Mouse (Mus musculus) 3T3-L1 (cell line): Measurements from ENCODE around the gene Rngtt.
"Not testable (repeated sequence)": the region's sequence is repeated elsewhere in the genome, so short reads cannot be mapped to it uniquely, and the experiment has no call there.

ENCODE experiments used
- DNase-seq: peaks from one replicate; pipeline ENCODE4 v3.0.0-alpha.2; 2015; ENCODE audit warnings: low read depth, low spot score

The Rngtt gene

DNA sequence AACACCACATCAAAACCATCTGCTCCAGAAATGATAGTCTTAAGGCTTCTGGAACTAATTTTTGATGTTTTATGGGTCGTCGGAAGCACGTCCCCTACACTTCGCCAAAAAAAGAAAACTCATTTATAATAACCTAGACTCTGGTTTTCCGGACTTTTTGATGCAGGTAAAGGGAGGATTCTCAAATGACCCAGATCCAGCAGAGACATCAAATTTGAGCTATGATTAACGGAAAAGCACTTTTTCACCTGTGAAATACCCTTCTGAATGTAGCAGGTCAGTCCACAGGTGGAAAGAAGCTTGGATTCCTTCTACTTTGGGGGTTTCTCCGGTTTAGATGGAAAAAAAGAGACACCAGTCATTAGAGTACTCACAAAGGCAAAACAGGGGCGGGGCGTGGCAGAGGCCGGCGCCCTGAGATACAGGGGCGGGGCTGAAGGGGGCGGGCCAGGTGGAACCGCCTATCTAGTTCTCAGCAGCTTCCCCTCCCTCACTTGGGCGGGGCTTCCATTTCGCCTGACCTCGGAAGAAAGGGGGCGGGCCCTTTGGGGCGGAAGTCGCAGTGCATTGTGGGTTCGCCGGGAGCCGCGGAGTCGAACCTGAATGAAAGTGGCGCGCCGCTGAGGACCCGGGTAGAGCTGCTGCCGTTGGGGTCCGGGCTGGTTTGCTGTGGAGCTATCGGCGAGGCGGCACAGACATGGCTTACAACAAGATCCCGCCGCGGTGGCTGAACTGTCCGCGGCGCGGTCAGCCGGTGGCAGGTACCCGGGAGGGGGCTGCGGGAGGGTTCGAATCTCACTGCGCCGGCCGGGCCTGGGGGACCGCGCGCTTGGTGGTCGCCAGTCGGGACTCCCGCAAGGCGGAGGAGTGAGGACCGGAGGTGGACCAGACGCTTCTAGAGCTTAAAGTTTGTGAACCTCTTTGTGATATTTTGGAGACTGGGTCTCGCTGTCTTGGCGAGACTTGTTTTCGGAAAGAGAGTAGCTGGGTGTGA, at the start of gene Rngtt:
Gene Rngtt (plus strand): TSS at position 548 of the 994 bp plus-strand sequence.
- DNase-seq: peak; percentile 98

DNA sequence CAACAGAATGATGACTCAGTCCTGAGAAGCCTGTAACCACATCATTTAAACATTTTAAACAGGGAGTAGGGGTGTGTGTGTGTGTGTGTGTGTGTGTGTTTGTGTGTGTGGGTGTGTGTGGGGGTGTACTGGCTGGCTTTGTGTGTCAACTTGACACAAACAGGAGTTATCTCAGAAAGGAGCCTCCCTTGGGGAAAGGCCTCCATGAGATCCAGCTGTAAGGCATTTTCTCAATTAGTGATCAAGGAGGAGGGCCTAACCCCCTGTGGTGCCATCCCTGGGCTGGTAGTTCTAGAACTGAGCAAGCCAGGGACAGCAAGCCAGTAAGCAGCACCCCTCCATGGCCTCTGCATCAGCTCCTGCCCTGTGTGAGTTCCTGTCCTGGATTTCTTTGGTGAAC, 49.8 kb upstream of the Rngtt start:
- DNase-seq: peak; percentile 59

DNA sequence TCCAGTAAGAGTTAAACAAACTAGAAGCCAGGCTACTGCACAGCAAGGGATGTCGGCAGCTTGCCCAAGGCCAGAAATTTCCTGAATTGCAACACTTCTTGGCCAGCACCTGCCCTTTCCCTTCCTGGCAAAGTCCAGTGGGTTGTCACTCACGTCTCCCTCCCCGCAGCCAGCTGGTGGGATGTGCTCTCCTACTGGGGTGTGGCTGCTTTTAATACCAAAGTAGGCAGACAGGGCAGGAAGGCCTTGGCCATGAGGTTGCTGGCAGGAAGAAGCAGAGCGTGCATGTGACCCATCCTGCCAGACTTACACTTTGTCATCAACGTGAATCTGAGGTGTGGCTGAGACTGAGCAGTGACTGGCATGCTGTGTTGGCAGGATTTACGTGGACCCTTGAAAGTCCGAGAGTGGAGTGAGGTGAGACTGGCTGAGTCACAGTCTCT, 48.8 kb upstream of the Rngtt start:
- peak; percentile 99 for DNase-seq

DNA sequence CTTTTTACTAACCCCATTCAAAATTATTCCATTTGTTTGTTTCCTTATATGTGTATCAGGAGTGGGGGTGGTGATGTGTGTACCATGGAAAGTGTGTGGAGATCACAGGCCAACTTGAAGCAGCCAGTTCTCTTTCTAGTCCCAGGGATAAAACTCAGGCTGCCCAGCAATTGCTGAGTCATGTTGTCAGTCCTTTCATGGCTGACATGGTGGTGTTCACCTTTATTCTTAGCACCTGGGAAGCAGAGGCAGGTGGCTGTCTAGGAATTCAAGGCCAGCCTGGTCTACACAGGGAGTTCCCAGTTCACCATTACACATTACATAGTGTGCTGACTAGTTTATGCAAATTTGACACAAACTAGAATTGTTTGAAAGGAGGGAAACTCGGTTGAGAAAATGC, 47.2 kb upstream of the Rngtt start:
- peak; percentile 12 for DNase-seq

DNA sequence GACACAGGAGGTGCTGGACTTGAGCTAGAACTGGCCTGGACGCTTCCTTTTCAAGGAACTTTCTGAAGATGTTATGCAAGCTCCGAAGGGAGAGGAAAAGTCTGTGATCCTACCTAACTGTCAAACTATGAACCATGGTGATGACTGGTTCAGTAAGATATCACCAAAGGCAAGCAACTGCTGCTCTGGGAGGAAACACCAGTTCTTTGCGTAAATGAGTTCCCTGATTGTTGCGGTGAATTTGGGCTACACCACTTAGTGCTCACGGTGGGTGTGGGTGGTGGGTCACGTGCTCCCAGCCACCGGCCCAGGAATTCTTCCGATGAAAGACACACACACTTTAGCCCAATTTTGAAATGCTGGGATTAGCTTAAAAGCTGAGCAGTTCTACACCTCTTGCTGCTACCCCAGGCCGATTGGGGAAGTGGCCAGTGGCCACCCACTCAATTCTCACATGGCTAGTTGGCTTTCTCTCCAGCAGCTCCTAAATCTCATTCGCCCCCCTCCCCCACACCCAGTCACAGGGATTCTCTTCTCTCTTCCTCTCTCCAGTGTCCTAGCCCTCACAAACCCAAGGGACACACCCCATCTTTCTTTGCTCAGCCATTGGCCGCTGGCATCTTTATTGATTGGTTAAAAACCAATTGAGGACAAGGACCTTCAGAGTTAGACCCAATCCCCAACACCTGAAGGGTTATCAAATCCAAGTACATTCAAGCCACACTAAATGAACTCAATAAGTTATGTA, 45.0 kb upstream of the Rngtt start:
- DNase-seq: no peak

DNA sequence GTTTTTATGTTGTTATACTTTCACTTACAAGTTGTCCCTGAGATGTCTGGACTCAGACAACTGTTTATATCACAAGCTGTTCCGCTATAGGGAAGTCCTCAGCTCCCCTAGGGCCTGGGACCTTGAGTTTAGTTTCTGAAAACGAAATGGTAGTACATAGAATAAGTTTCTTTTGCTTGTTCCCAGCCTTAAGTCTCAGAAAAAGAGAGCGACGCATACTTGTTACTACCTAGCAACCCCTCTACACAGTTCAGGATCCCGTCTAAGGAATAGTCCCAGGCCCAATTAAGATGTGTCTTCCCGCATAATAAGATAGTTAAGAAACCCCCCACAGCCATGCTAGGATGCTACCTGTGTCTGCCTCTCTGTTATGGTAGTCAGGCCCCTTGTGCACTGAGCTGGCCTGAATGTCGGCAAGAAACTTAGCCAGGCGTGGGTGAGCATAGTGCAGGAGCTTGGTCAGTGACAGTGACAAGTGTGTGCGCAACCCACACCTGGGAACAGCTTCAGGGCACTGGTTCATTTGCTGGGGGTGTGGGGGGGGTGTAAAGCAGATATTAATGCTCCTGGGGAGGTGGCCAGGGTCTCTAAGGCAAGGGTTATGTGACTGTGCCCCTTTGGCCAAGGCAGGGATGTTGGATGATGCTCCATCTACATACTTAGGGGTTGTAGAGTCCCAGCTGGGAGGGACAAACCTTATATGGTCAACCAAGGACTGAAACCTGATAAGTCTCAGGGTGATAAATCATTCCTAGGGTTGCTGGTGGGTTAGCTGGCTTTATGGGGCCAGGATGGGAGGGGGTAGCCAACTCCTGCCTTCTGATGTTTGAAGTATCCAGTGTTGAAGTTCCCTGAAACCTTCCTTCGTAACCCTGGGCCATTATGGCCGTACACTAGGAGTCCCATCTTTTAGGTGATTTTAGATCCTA, 39.5 kb upstream of the Rngtt start:
- DNase-seq: no peak

DNA sequence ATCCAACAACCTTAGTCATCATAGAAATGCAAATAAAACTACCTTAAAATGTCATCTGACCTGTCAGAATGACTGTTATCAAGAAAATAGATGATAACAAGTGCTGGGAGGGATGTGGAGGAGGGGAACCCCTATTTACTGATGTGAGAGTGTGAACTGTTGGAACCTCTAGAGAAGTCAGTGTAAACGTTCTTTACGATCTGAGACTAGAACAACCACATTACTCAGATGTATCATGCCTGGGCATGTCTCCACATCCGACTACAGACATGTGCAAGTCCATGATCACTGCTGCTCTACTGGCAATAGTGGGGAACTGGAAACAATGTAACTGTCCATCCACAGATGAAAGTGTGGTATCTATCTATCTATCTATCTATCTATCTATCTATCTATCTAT, 36.7 kb upstream of the Rngtt start:
- DNase-seq: peak; percentile 19

DNA sequence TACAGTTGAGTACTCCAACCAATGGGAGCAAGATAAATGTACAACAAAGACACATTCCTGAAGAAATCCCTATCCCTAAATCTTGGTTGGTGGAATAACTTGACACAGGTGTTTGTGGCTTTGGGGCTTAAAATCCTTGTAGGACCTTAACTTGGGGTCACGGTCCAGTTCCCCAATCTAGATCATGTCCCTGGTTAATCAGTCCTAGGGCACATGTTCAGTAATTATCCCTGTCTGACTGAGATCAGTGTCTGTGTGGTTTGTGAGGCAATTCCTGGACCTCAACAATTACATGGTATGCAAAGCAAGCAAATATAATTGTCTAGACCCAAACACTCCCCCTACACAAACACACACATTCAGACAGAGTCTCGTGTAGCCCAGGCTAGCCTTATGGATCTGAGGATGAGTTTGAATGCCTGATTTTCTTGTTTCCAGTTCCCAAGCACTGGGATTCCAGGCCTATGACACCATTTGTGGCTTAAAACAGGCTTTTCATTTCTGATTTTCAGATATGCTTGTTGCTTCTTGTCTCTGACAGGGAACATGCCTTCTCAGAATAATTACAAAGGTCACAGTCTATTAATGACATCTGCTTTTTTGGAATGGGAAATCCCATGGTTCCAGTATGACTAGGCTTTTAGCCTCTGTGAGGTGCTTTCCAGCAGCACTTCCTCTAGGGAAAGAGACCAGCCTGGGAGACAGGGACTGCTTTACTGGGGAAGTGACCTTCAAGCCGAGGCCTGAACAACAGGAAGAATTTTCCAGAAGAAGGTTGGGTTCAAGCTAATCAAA, 28.0 kb upstream of the Rngtt start:
- peak; percentile 28 for DNase-seq

DNA sequence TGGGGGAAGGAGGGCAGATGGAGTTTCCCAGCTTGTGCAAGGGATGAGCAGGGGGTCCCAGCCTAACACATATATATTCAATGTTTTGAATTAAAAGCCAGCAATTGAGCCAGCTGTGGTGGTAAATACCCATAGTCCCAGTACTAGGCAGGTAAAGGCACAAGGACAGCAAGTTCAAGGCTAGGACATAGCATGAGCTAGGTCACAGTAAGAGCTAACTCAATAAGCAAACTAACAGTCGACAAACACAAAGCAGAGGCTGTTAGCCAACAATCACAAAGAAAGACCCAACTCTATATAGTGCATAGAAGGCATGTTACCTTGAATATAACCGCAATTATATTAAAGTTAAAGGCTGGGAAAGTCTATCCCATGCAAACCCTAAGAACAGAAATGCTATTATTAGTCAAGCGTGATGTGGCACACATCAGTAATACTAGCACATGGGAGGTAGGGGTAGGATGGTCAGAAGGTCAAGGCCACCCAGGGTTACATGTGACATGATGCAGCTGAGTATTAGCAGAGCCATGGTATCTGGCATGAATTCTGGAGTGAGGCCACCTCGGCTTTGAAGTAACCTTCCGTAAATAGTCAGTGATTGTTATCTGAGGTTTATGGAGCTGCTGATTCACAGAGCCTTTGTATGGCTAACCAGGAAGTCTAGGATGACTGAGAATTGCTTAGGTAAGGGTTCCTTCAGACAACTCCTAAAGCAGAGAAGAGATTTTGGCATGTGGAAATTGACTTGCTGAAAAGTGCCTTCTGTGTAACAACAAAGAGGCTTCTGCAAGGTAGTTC, 25.8 kb upstream of the Rngtt start:
- DNase-seq: no peak

DNA sequence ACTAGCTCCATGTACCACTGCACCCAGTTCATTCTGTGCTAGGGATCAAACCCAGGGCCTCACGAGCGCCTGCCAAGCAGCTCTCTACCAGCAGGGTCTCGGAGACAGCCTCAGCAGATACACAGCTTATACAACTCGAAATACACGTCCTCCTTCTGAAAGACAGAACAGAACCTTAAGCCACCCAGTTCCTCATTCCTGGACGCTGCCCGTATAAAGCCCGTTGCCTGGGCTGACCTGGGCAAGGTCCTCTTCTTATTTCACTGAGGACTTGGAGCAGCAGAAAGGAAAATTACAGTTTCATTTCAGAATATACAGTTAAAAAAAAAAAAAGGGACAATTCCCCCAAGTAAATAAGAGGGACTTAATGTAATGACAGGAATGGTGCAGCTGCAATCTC, 24.7 kb upstream of the Rngtt start:
- no peak for DNase-seq

DNA sequence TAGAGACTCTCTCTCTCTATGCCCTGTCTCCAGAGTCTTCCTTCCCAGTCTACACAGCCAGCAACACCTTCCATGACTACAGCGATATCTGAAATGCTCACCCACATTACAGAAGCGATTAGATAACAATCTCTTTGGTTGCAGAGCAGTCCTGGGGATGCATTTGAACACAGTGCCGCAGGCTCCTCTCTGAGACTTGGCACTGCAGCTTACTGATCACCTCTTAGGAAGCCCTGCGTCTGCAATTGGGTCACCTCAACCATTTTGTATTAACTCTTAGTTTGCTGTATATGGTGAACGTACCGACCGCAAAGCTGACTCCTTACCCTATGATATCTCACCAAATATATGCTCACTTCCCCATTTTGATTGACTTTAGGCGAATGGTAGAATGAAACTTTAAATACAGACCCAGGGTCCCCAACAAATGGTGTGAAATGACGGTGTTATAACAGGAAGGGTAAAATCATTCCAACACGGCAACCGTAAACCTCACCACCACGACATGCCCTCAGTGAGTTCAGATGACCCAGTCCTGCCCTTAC, 20.9 kb upstream of the Rngtt start:
- DNase-seq: no peak

DNA sequence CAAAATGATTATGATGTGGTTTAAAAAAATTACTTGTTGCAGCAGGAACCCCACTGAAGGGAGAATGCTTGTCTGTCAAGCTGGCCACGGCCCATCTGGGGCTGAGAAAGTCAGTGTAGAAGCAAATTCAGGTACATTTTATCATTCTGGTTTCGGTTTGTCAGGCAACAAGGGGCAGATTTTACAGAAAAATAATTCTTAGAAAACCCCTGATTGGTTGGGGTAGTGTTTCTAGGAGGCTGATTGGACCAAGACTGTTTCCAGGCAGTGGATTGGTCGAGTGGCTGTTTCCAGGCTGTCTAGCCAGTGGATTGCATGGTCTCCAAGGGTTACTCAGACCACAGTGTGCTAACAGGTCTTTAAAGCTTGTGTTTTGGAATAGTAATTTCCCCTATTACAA, 20.1 kb upstream of the Rngtt start, which contains the start of gene Pnrc1:
Gene Pnrc1 (minus strand): TSS at position 162 of the 400 bp plus-strand sequence.
- DNase-seq: peak; percentile 93

DNA sequence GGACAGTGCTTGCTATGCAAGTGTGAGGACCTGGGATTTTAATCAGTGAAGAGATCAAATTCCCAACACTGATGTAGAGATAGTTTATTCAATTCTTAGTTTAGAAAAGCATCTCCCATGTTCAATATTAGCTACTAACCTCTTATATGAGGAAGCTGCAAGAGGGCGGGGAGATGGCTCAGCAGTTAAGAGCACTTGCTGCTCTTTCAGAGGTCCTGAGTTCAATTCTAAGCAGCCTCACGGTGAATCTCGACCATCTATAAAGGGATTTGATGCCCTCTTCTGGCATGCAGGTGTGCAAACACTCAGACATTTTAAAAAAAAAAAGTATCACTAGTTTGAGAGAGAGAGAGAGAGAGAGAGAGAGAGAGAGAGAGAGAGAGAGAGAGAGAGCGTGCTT, 19.2 kb upstream of the Rngtt start:
- DNase-seq: peak; percentile 68

DNA sequence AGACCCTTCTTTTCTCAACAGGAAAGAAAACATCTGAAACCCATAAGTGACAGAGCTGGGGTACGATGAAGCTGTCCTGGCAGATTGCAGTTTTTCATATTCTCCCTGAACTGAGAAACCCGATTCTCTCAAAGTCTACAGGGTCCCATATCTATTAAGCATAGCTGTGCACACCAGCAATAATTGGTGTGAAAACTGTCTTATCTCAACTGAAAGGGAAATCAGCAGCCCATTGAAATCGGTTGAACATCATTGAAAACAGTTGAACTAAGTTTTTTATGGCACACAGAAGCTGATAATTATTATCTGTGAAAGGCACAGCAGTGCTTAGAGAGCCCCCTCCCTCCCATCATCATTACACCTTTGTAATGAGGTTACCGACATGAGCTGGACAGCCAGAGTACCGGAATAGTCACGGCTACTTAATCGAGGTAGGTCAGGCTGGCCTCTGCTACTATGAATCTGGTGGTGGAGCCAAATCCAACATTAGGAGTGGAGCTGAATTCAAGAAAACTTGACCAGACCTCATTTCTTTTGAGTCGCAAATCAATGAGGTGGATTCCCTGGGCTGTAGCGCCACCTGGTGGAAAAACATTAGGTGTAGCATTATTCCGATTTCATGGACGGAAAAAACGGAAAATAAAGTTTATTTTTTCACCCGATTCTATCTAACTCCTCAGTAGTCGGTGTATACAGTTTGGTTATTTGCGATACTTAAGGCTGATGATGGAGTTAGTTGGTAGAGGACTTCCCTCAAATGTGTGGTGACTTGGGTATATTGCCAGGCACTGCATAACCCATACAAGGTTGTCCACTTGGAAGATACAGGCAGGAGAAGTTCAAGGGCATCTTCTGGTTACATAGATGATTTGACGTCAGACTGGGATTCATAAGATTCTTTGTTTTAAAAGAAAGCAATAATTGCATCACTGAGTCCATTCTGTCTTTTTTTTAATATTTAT, 17.4 kb upstream of the Rngtt start:
- peak; percentile 88 for DNase-seq

DNA sequence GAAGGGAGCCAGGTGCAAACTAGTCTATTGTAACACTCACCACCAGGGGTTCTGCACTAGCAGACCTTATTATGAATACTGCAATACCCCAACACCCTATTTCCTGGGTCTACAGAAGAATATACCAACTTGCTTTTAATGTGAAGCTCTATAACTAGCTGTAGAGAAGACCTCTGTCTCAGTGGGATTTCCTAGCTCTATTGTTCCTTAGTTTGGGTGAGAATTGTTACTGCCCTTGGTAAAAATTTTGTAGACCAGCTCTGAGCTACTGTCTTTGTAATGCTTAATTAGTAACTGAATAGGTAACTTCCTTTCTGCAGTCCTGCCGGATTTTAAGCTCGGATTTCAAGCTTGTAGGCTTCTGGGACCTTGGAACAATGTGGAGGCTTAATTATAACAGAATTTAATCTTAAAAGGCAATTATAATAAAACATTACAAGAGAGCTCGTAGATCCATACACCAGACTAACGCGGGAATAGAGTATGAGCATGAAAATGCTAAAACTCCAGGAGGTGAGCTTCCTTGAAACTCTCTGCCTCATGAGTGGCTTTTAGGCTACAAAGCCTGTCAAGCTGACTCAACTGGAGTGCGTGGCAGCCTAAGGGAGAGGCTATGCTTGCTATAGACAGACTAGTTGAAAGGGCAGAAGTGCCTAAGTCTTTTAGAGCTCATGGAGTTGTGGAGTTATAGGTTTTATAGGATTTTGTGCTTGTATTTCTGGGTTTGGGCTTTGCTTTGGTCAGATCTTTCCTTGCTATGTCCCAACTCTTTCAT, 9.0 kb upstream of the Rngtt start:
- DNase-seq: not testable (repeated sequence)

DNA sequence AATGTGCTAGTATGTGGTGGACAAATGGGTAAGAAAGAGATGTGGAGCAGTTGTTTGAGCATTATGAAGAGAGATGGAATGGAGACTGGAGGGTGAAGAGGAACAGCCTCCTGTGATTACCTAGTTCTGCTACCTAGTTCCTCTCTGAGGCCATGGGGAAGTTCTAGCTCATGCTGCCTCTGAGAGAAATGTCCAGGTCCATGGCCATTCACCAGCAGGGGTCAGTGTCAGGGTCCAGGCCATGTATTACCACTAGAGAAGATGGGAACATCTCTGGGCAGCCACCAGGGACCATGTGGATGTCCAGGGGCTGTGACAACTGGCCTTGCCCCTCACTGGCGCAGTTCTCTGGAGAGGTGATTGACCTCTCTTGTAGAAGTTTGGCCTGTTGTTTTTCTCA, 7.1 kb upstream of the Rngtt start:
- DNase-seq: no peak

DNA sequence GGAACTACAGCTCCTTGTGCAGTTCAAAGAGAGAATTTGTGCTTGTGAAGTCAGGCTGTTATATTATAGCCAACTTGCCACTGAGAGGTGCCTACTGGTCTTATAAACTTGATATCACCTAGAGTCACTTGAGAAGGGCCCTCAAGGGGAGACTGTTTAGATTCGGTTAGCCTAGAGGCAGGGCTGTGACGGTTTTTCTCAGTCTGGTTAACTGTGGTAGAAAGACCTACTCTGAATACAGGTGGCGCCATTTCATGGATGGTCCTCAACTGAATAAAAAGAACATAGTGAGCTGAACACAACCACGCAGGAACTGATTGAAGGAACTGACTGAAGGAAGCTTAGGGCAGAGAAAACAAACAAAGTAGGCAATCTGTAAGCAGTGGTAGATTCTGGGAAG, 3.0 kb upstream of the Rngtt start:
- DNase-seq: no peak
